Mouse (Mus musculus) splenic B cell, adult 2 months (primary cell): ENCODE results near the gene L1td1.

Experiments
- DNase-seq: peaks from one replicate; pipeline ENCODE4 v3.0.0-alpha.2; 2011; ENCODE audit warnings: low read depth, low spot score
- H3K27me3 ChIP-seq: 2 replicates; pipeline ENCODE4 v1.6.1; 2012; ENCODE audit warnings: mild to moderate bottlenecking, low read length, moderate library complexity, mixed read lengths; ENCODE audit not compliant: control insufficient read depth, poor library complexity, insufficient read depth, severe bottlenecking
- H3K36me3 ChIP-seq: 2 replicates; pipeline ENCODE4 v1.6.1; 2012; ENCODE audit warnings: mild to moderate bottlenecking, low read length, moderate library complexity, mixed read lengths; ENCODE audit not compliant: control insufficient read depth, poor library complexity, insufficient read depth, severe bottlenecking

Gene L1td1

GRCm38 (mm10) chr4:98767134-98768133 is 40.9 kb downstream of the L1td1 start:
- H3K27me3 ChIP-seq = no peaks in the 10 kb centered on the region
- H3K36me3 ChIP-seq = no peaks in the 10 kb centered on the region
- no peak for DNase-seq

- Histone ChIP-seq H3K27me3 (no peaks in the 10 kb centered on the region), H3K36me3 (no peaks in the 10 kb centered on the region)
- no peak for DNase-seq
These were observed 47.3 kb downstream of the L1td1 start for GRCm38 (mm10) chr4:98773785-98774184.

- DNase-seq = no peak
- Histone ChIP-seq H3K27me3 (no peaks in the 10 kb centered on the region), H3K36me3 (no peaks in the 10 kb centered on the region)
These were observed 50.3 kb downstream of the L1td1 start for GRCm38 (mm10) chr4:98776721-98777427.

- H3K36me3 ChIP-seq = no peaks in the 10 kb centered on the region
- H3K27me3 ChIP-seq = no peaks in the 10 kb centered on the region
- no peak for DNase-seq
These were observed 50.9 kb downstream of the L1td1 start for GRCm38 (mm10) chr4:98777464-98777863.

- DNase-seq = no peak
- H3K27me3 ChIP-seq = no peaks in the 10 kb centered on the region
These were observed 51.7 kb downstream of the L1td1 start for GRCm38 (mm10) chr4:98778219-98778618.

GRCm38 (mm10) chr4:98785851-98786250 is 59.3 kb downstream of the L1td1 start:
- no peaks in the 10 kb centered on the region for H3K27me3 ChIP-seq
- H3K36me3 ChIP-seq = no peaks in the 10 kb centered on the region
- no peak for DNase-seq

More at GRCm38 (mm10) chr4:98778219-98778618, 51.7 kb downstream of the L1td1 start:
- no peaks in the 10 kb centered on the region for H3K36me3 ChIP-seq

- Histone ChIP-seq H3K36me3 (no peaks in the 10 kb centered on the region), H3K27me3 (no peaks in the 10 kb centered on the region)
- no peak for DNase-seq
These were observed 59.7 kb downstream of the L1td1 start for GRCm38 (mm10) chr4:98786281-98786680.
